Mouse (Mus musculus) subcutaneous adipose tissue, adult 2 months (tissue): ENCODE results near the gene Arl6ip5. TPM values are rescaled to one million over a fixed set of nuclear protein-coding genes. Genes with fewer than 3 reads are reported as not detected.

Source experiments
- polyA plus RNA-seq: library from polyadenylated mRNA; depleted of rRNA; stranded (reverse); fragments of >200 nt; gene quantifications from 2 replicates; pipeline ENCODE4 v1.2.3, GENCODE M21; 2012; ENCODE audit warnings: low replicate concordance; rRNA removed

Arl6ip5 gene
- 90.5 and 105 TPM in 2 replicates for polyA plus RNA-seq

DNA sequence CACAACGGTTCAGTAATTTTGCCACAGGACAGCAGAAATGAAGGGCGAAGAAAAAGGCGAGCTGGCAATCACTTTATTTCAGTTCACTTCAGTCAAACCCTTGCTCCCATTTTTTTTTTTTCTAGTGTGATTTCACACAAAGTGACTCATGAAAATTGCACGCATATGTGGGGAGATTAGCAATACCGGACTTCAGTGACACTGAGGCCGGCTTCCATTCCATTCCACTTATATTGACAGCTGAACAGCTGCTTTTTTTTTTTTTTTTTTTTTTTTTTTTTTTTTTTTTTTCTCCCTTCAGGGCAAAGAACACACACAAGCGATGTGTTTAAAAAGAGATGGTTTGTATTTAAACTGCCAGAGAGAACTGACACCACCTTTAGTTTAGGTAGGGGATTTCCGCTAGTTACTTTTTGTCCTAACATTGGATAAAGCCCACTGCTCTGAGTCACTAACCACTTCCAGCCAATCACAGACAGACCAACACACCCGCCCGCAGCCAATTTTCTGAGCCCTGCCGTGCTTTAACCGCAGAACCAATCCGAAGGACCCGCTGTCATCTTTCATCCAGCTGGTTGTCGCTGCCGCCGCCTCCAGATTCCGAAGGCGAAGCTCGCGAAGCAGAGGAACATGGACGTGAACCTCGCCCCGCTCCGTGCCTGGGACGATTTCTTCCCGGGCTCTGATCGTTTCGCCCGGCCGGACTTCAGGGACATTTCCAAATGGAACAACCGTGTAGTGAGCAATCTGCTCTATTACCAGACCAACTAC, at the start of gene Arl6ip5:
Gene Arl6ip5 (plus strand): TSS at position 499 of the 771 bp plus-strand sequence.

DNA sequence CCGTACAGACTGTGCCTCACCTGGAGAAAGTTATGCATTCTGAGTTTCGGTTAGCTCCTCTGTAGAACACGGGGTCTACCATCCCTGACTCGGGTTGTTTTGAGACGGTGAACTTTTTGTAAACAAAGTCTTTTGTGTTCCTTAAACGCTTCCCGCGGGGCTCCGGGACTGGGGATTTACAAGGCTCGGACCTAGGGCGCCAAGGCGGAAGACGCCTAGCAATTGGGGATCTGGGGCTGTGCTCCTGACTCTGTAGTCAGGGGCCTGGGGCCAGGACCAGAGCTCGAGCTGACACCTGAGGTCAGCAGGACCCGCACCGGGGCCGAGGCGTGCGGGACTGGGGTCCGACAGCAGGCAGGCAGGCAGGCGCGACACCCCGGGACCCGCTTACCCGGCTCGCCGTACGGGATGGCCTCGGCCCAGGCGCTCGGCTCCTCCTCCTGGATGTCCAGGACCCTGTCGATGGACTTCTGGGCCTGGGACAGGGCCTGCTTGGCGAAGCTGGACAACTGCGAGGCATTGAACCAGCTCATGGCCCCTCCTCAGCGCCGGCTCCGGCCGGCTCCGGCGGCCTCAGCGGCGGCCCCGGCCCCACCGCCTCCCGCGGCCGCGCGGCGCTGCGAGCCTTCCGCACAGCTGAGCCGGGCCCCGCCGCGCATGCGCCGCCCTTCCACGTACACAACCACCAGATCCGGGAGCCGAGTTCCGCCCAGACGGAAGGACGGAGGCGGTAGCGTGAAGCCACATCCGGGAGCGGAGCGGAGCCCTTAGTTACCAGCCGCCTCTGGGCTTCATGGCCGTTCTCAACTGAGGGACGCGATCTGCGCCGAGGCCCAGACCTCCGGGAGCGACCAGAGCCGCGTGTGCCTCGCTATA, 31.8 kb upstream of the Arl6ip5 start, which contains the start of gene Tmf1:
Gene Tmf1 (minus strand): TSS at position 632 of the 876 bp plus-strand sequence.

DNA sequence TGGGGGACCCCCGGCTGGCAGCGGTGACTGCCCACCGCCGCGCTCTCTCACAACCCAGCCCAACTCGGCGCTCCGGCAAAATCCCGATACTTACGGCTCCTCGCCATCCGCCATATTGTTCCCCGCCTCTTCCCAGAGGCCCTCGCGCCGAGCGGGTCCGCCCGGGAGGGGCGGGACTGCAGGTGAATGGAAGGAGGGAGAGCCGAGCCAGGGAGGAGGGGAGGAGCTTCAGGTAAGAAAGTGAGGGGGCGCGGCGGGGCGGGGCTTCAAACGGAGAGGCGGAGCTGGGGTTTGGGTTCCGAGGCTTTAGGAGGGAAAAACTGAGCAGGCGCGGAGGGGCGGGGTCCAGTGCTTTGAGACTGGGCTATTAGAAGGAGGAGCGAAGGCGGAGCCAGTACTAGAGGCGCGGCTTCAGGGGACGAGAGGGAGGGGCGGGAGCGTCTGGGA, 5.0 kb upstream of the Arl6ip5 start, which contains the start of gene Uba3:
Gene Uba3 (minus strand): TSS at position 209 of the 447 bp plus-strand sequence.

DNA sequence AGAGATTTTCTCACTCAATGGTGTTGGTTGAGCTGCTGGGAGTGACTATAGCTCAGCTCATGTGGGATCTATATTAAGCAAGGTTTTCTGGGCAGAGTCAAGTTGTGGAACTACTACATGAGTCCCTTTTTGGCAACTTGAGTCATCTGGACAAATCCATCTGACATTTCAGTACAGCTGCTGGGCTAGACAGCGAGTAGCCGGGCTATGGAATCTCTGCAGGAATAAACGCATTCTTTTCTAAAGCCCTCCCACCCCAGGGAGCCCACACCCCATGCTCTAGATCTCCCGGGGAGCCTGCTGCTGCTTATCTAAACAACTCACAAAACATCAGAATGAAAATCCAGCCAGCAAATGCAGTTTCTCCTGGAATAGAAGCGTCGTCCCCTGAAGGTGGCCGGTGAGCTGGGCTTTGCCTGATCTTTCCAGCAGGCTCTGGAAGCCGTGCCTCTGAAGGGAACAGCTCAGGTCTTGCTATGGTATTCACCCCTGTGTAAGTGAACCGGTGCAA, 42.3 kb downstream of the Arl6ip5 start, which contains the start of gene Lmod3:
Gene Lmod3 (minus strand): TSS at position 49 of the 511 bp plus-strand sequence.

Other genes starting within 250 kb of the Arl6ip5 start
- gene Fam19a4, start 150.3 kb upstream of the Arl6ip5 start, polyA plus RNA-seq, result 0.06 TPM in 1 of 2 replicates, not detected in the other
- 20.5 and 34.8 TPM in 2 replicates for gene Eogt, start 61.5 kb upstream of the Arl6ip5 start, polyA plus RNA-seq
- gene Tmf1, start 31.6 kb upstream of the Arl6ip5 start, polyA plus RNA-seq, result 3.2 and 5.1 TPM in 2 replicates
- gene Uba3, start 5.0 kb upstream of the Arl6ip5 start, polyA plus RNA-seq, result 21.1 and 23.7 TPM in 2 replicates
- 0.10 and 0.13 TPM in 2 replicates for gene Lmod3, start 42.1 kb downstream of the Arl6ip5 start, polyA plus RNA-seq